Mouse (Mus musculus): ENCODE results near the gene Pnkd. TPM values are rescaled to one million over a fixed set of nuclear protein-coding genes. Genes with fewer than 3 reads are reported as not detected.
A peak's percentile ranks its signal among the peaks of the same experiment; 100 is the strongest.
"Not testable (repeated sequence)": the region's sequence is repeated elsewhere in the genome, so short reads cannot be mapped to it uniquely, and the experiment has no call there.

Gene Pnkd
- polyA plus RNA-seq, 3 experiments from 2014 or later: 90.4 to 101 (median 95.6) TPM

DNA sequence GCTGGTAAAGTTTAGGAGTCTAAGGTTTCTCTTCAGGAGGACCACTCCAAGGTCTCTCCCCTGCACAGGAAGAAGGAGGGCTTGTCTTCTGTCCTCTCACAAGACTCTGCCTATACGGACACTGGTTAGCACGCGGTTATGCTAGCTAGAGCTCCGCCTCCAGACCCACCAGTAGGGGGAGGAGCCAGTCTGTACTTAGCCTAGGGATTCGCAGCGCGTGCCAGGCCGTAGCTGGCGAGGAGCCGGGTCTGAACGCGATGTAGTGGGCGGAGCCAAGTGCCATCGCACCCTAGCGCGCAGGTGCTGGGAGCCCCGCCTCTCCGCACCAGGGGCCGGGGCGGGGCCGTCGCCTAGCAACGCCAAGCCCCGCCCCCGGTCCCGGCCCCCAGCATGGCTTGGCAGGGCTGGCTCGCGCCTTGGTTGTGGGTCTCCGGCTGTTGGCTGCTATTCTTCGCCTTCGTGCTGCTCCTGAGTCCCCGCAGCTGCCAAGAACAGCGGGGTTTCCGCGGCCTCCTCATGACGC lies 47.6 kb downstream of the Pnkd start:
- ATAC-seq: peak; percentile 93

- ATAC-seq: no peak
Observed at GRCm38 (mm10) chr1:74332930-74333329, 48.2 kb downstream of the Pnkd start.

DNA sequence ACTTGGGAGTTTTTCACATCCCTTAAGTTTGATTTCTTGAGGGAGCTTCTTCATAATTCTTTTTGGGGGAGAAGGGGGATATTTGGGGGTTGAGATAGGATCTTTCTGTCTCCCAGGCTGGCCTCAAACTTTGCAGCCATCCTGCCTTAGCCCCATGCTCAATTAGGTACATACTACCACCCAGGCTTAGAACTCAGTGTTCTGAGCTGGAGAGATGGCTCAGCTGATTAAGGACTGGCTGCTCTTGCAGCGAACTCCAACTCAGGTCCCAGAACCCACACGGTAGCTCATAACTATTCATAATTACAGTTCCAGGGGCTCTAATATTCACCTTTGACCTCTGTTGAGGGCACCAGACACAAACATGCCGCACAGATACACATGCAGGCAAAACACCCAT lies 49.9 kb downstream of the Pnkd start:
- ATAC-seq: no peak

DNA sequence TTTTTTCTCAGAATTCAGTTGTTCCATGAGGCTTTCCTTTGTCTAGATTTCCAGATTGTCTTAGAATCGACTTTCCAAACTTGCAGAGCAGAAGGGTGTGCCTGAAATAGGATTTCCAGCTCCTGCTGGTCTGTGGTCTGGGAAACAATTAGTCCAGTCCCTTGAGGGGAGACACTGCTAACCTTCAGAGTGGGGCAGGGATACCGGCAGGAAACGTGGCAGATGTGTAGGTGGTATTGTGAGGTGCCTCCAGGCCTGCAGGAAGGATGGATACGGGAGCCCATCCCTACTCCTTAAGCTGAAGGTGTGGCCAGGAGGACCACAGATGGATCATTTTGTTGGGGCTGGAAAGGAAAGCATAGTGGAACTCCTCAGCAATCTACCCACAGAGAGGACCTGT lies 50.3 kb downstream of the Pnkd start:
- ATAC-seq: no peak

- ATAC-seq: no peak
Observed at GRCm38 (mm10) chr1:74335436-74336170, 50.9 kb downstream of the Pnkd start.

GRCm38 (mm10) chr1:74337241-74337771 lies 52.6 kb downstream of the Pnkd start:
- ATAC-seq: no peak

- ATAC-seq: no peak
Observed at GRCm38 (mm10) chr1:74338013-74338412, 53.3 kb downstream of the Pnkd start.

DNA sequence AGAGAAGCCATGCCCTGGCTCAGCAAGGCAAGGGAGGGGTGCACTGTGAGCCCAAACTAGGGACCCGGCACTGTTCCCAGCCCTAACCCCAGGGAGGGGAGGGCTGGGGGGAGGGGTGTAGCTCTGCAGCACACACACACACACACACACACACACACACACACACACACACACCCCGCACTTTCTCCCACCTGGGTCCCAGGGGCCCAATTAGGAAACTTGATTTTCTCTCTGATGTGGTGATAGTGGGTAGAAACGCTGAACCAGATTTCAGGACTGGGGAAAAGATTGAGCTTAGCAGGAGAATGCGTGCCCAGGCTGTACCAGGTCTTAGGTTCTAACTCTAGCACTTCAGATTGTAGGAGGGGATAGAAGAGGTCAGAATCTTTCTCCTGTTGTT lies 53.9 kb downstream of the Pnkd start:
- no peak for ATAC-seq

GRCm38 (mm10) chr1:74339917-74340316 lies 55.2 kb downstream of the Pnkd start:
- ATAC-seq: no peak

GRCm38 (mm10) chr1:74340361-74340764 lies 55.6 kb downstream of the Pnkd start:
- ATAC-seq: no peak

GRCm38 (mm10) chr1:74340992-74341391 lies 56.3 kb downstream of the Pnkd start:
- ATAC-seq: not testable (repeated sequence)

DNA sequence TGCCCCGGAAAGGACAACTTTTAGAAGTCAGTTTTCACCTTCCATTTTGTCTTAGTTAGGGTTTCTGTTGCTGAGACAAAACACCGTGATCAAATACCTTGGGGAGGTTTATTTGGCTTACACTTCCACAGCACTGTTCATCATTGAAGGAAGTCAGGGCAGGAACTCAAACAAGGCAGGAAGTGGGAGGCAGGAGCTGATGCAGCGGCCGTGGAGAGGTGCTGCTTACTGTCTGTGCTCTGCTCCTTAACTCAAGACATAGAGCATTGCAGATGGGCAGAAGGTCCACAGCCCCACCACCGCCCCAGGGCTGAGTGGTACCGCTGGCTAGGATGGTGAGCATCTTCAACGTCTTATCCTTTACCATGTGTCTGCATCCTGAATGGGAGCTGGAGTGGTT lies 57.2 kb downstream of the Pnkd start:
- peak; percentile 35 for ATAC-seq

- ATAC-seq: peak; percentile 41
Observed at GRCm38 (mm10) chr1:74342308-74342707, 57.6 kb downstream of the Pnkd start.

GRCm38 (mm10) chr1:74343161-74343560 lies 58.4 kb downstream of the Pnkd start:
- no peak for ATAC-seq

- no peak for ATAC-seq
Observed at GRCm38 (mm10) chr1:74344163-74344916, 59.6 kb downstream of the Pnkd start.

DNA sequence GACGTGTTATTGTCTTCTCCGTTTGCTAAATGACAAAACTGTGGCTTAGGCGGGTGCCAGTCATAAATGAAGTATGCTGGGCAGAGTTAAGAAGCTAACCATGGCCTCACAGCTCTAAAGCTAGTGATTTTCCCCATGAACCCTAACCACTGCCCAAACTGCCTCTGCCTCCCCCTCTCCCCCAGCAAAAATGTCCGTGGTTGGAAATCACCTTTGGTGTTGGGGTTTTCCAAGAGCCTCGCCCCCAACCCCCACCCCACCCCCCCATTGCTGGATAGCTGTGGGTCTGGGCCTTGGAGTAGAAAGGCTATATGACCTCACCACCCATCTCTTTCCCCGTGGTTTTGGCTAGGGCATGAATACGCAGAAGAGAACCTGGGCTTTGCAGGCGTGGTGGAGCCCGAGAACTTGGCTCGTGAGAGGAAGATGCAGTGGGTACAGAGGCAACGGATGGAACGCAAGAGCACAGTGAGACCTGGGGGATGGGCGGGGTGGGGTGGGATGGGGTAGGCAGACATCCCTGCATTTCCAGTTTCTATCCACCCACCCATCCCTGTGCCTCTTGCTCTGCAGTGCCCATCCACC lies 66.5 kb downstream of the Pnkd start:
- ATAC-seq: peak; percentile 52

GRCm38 (mm10) chr1:74352532-74353096 lies 67.9 kb downstream of the Pnkd start:
- ATAC-seq: no peak

DNA sequence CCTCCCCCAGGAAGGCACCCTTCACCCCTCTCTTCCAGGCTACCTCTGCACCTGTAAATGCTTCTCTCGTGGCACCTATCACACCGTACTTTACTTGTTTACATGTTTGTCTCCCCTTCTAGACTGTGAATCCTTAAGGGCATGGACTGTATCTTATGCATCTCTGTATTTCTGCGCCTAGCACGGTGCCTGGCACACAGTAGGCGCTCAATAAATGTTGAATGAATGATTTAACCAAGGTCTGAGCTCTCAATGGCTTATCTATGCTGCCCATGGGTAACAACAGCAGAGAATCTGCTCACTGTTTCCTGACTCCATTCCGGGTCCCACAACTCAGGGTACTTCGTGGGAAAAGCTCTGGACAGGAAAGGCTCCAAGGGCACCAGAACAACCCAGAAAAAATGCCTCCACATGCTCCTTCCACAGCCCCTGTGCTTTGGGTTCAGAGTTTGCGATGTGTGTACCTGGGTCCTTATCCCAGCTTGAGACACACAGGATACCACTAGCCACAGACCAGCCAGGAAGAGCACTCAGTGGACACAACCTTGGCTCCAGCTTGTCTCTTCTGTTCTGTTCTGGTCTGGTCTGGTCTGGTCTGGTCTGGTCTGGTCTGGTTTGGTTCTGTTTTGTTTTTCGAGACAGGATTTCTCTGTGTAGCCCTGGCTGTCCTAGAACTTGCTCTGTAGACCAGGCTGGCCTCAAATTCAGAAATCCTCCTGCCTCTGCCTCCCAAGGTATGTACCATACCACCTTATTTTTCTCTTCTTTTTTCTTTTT lies 68.9 kb downstream of the Pnkd start:
- no peak for ATAC-seq

- ATAC-seq: no peak
Observed at GRCm38 (mm10) chr1:74357531-74357930, 72.8 kb downstream of the Pnkd start.

DNA sequence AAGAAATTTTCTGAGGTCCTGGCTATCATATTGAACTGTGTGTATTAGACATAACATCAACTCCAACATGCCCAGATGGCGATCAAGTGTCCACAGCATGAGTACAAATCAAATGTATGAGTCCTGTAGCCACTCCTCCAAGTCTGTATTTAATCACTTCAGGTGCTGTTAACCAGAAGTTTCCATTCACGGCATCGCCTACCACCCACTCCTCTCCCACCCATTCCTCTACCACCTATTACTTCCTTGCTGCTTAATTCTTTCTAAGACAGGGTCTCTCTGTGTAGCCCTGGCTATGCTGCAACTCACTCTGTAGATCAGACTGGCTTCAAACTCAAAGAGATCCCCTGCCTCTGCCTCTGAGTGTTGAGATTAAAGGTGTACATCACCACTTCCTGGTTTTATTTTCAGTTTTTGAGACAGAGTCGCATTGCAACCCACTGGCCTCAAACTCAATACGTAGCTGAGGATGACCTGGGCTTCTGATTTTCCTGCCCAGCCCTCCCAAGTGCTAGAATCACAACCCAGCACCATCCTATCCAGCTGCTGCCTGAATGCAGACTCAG lies 75.3 kb downstream of the Pnkd start:
- peak; percentile 63 for ATAC-seq

DNA sequence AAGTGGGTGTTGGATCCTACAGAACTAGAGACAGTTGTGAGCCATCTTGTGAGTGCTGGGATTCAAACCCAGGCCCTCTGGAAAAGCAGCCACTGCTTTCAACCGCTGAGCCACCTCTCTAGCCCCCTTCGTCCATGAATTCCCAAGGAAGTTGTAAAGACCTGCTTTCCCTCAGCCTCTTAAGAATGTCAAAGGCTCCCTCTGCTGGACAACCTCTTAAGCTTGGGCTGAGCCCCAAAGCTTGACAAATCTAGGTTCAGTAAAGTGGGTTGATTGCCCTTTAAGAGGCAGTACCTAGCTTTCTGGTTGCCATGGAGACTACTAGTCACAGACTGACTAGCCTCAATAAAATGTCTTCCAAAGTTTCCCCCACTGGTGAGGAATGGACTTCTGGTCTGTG lies 77.1 kb downstream of the Pnkd start, which contains the start of gene Catip:
Gene Catip (plus strand): TSS at position 297 of the 400 bp plus-strand sequence.
- ATAC-seq: peak; percentile 77

Data from inflammation-experienced regulatory T-cells, adult 6 months (primary cell).